Mouse (Mus musculus) embryonic facial prominence, embryonic 12.5 days (tissue): ENCODE measurements around the gene Egfl6. TPM values are rescaled to one million over a fixed set of nuclear protein-coding genes. Genes with fewer than 3 reads are reported as not detected.

Experiments
- ATAC-seq: fragments of 200-750 bp; cut with Nextera tagmentation; 2 replicates; pipeline ENCODE4 v1.8.0; 2017; ENCODE audit not compliant: insufficient number of reproducible peaks, insufficient read depth, low FRiP score, low TSS enrichment
- H3K27ac ChIP-seq: fragments of 300-500 bp; sonication (generic); 2 replicates; pipeline ENCODE4 v1.5.1; 2016; ENCODE audit warnings: mild to moderate bottlenecking
- H3K27me3 ChIP-seq: fragments of 300-500 bp; sonication (generic); 2 replicates; pipeline ENCODE4 v1.6.1; 2016; ENCODE audit warnings: mild to moderate bottlenecking, moderate library complexity
- H3K36me3 ChIP-seq: fragments of 300-500 bp; sonication (generic); 2 replicates; pipeline ENCODE4 v1.6.1; 2016; ENCODE audit warnings: mild to moderate bottlenecking
- H3K4me1 ChIP-seq: fragments of 300-500 bp; sonication (generic); 2 replicates; pipeline ENCODE4 v1.6.1; 2016
- H3K4me2 ChIP-seq: fragments of 300-500 bp; sonication (generic); replicated peaks from 2 replicates; pipeline ENCODE4 v1.6.1; 2016; ENCODE audit warnings: mild to moderate bottlenecking, moderate library complexity
- H3K4me3 ChIP-seq: fragments of 300-500 bp; sonication (generic); 2 replicates; pipeline ENCODE4 v1.5.1; 2016; ENCODE audit warnings: mild to moderate bottlenecking
- H3K9ac ChIP-seq: fragments of 300-500 bp; sonication (generic); 2 replicates; pipeline ENCODE4 v1.6.1; 2016; ENCODE audit warnings: mild to moderate bottlenecking, moderate library complexity
- H3K9me3 ChIP-seq: fragments of 300-500 bp; sonication (generic); 2 replicates; pipeline ENCODE4 v1.6.1; 2016; ENCODE audit warnings: mild to moderate bottlenecking, moderate library complexity
- WGBS: fragments of 180-500 bp; shearing (Covaris S2); methylation state at CpG from one replicate; pipeline ENCODE4 v1.1.7; 2016; 5-methylcytosine and 5-hydroxymethylcytosine counted together
- polyA plus RNA-seq: library from polyadenylated mRNA; unstranded; fragments of >200 nt; fragmentation: Nextera tagmentation; extraction: Ambion mirVana; gene quantifications from 2 replicates; pipeline ENCODE4 v1.2.1, GENCODE M21; 2016

Gene Egfl6
- polyA plus RNA-seq, 1 experiment from 2014 or later, result 44.7 TPM

- Histone ChIP-seq H3K4me1 (0 out of 2 replicates have a peak, but pooled peaks cover 3% of the 10 kb centered on the region), H3K9ac (no peak overlapping the region), H3K9me3 (no peaks in the 10 kb centered on the region), H3K4me2 (no peak overlapping the region), H3K36me3 (no peaks in the 10 kb centered on the region), H3K27me3 (no peaks in the 10 kb centered on the region), H3K27ac (peak overlapping the region; percentile 63; the same call in 1 of the 2 replicates), H3K4me3 (no peak overlapping the region)
- 38% methylated on average over 5 of the region's 5 CpGs for WGBS
- ATAC-seq, result no peak
Observed at GRCm38 (mm10) chrX:166564900-166565299, 20.6 kb downstream of the Egfl6 start.

- Histone ChIP-seq H3K4me3 (no peak overlapping the region), H3K4me2 (no peak overlapping the region), H3K4me1 (no peaks in the 10 kb centered on the region), H3K9me3 (no peaks in the 10 kb centered on the region), H3K27ac (no peak overlapping the region), H3K9ac (no peak overlapping the region), H3K36me3 (no peaks in the 10 kb centered on the region), H3K27me3 (no peaks in the 10 kb centered on the region)
- ATAC-seq, result no peak
- 80% methylated on average over 3 of the region's 3 CpGs for WGBS
Observed at GRCm38 (mm10) chrX:166559333-166559732, 26.2 kb downstream of the Egfl6 start.

GRCm38 (mm10) chrX:166552355-166552754 is 33.2 kb downstream of the Egfl6 start:
- Histone ChIP-seq H3K36me3 (no peaks in the 10 kb centered on the region), H3K27me3 (no peaks in the 10 kb centered on the region), H3K9ac (no peak overlapping the region), H3K27ac (no peak overlapping the region), H3K4me2 (no peak overlapping the region), H3K9me3 (no peaks in the 10 kb centered on the region), H3K4me1 (no peaks in the 10 kb centered on the region), H3K4me3 (no peak overlapping the region)
- no peak for ATAC-seq
- 78% methylated on average over 7 of the region's 7 CpGs for WGBS

- Histone ChIP-seq H3K9me3 (no peaks in the 10 kb centered on the region), H3K27me3 (peaks cover 3% of the 10 kb centered on the region; the same call in 1 of the 2 replicates), H3K27ac (no peak overlapping the region), H3K4me1 (no peaks in the 10 kb centered on the region), H3K4me3 (no peak overlapping the region), H3K36me3 (no peaks in the 10 kb centered on the region), H3K9ac (no peak overlapping the region), H3K4me2 (no peak overlapping the region)
- 77% methylated on average over 2 of the region's 2 CpGs for WGBS
- ATAC-seq, result no peak
Observed at GRCm38 (mm10) chrX:166546495-166546894, 39.0 kb downstream of the Egfl6 start.

GRCm38 (mm10) chrX:166535138-166535537 is 50.4 kb downstream of the Egfl6 start:
- no peak overlapping the region for H3K4me2 ChIP-seq
- 56% methylated on average over 4 of the region's 4 CpGs for WGBS
- H3K9me3 ChIP-seq, result no peaks in the 10 kb centered on the region
- no peak overlapping the region for H3K9ac ChIP-seq
- H3K27me3 ChIP-seq, result no peaks in the 10 kb centered on the region
- H3K4me3 ChIP-seq, result no peak overlapping the region
- no peaks in the 10 kb centered on the region for H3K4me1 ChIP-seq
- no peak overlapping the region for H3K27ac ChIP-seq
- no peaks in the 10 kb centered on the region for H3K36me3 ChIP-seq
- ATAC-seq, result no peak

GRCm38 (mm10) chrX:166533432-166533831 is 52.1 kb downstream of the Egfl6 start:
- Histone ChIP-seq H3K9me3 (no peaks in the 10 kb centered on the region), H3K36me3 (no peaks in the 10 kb centered on the region), H3K27ac (no peak overlapping the region), H3K4me3 (no peak overlapping the region), H3K4me1 (no peaks in the 10 kb centered on the region), H3K27me3 (no peaks in the 10 kb centered on the region), H3K9ac (no peak overlapping the region), H3K4me2 (no peak overlapping the region)
- 82% methylated on average over 4 of the region's 4 CpGs for WGBS
- ATAC-seq, result no peak

- H3K27me3 ChIP-seq, result no peaks in the 10 kb centered on the region
- H3K4me2 ChIP-seq, result no peak overlapping the region
- no peaks in the 10 kb centered on the region for H3K36me3 ChIP-seq
- 32% methylated on average over 6 of the region's 6 CpGs for WGBS
- H3K9me3 ChIP-seq, result no peaks in the 10 kb centered on the region
- H3K4me3 ChIP-seq, result no peak overlapping the region
- H3K27ac ChIP-seq, result no peak overlapping the region
- no peak for ATAC-seq
- H3K4me1 ChIP-seq, result no peaks in the 10 kb centered on the region
- no peak overlapping the region for H3K9ac ChIP-seq
Observed at GRCm38 (mm10) chrX:166531671-166532070, 53.8 kb downstream of the Egfl6 start.

- Histone ChIP-seq H3K9me3 (no peaks in the 10 kb centered on the region), H3K4me2 (no peak overlapping the region), H3K27me3 (no peaks in the 10 kb centered on the region), H3K4me1 (no peaks in the 10 kb centered on the region), H3K27ac (no peak overlapping the region), H3K36me3 (no peaks in the 10 kb centered on the region), H3K9ac (no peak overlapping the region), H3K4me3 (no peak overlapping the region)
- no peak for ATAC-seq
- 89% methylated on average over 3 of the region's 3 CpGs for WGBS
Observed at GRCm38 (mm10) chrX:166528126-166528525, 57.4 kb downstream of the Egfl6 start.

- Histone ChIP-seq H3K27me3 (no peaks in the 10 kb centered on the region), H3K9ac (no peak overlapping the region), H3K4me3 (no peak overlapping the region), H3K27ac (no peak overlapping the region), H3K4me2 (no peak overlapping the region), H3K36me3 (no peaks in the 10 kb centered on the region), H3K4me1 (no peaks in the 10 kb centered on the region), H3K9me3 (no peaks in the 10 kb centered on the region)
- WGBS, result 96% methylated on average over 2 of the region's 2 CpGs
- no peak for ATAC-seq
Observed at GRCm38 (mm10) chrX:166525637-166526315, 59.7 kb downstream of the Egfl6 start.

- H3K4me3 ChIP-seq, result no peak overlapping the region
- H3K9ac ChIP-seq, result no peak overlapping the region
- no peak overlapping the region for H3K27ac ChIP-seq
- H3K4me2 ChIP-seq, result no peak overlapping the region
- no peak for ATAC-seq
- no peaks in the 10 kb centered on the region for H3K36me3 ChIP-seq
- H3K4me1 ChIP-seq, result no peaks in the 10 kb centered on the region
- no peaks in the 10 kb centered on the region for H3K9me3 ChIP-seq
- no peaks in the 10 kb centered on the region for H3K27me3 ChIP-seq
- 80% methylated on average over 5 of the region's 5 CpGs for WGBS
Observed at GRCm38 (mm10) chrX:166520782-166521181, 64.7 kb downstream of the Egfl6 start.

- no peaks in the 10 kb centered on the region for H3K36me3 ChIP-seq
- no peak within 1 kb of the TSS for H3K4me2 ChIP-seq
- no peak for ATAC-seq
- no peaks in the 10 kb centered on the region for H3K4me1 ChIP-seq
- no peaks in the 10 kb centered on the region for H3K9me3 ChIP-seq
- H3K27ac ChIP-seq, result no peak within 1 kb of the TSS
- H3K4me3 ChIP-seq, result no peak within 1 kb of the TSS
- H3K9ac ChIP-seq, result no peak within 1 kb of the TSS
- H3K27me3 ChIP-seq, result no peaks in the 10 kb centered on the region
- 64% methylated on average over 16 of the region's 16 CpGs for WGBS
Observed at GRCm38 (mm10) chrX:166518345-166518744, 67.2 kb downstream of the Egfl6 start, which contains the start of gene Tceanc. Tceanc (minus strand) TSS chrX:166518567.

GRCm38 (mm10) chrX:166516631-166517030 is 68.9 kb downstream of the Egfl6 start:
- H3K27me3 ChIP-seq, result no peaks in the 10 kb centered on the region
- no peak for ATAC-seq
- H3K4me1 ChIP-seq, result no peaks in the 10 kb centered on the region
- no peak overlapping the region for H3K27ac ChIP-seq
- H3K9me3 ChIP-seq, result no peaks in the 10 kb centered on the region
- H3K9ac ChIP-seq, result no peak overlapping the region
- no peak overlapping the region for H3K4me2 ChIP-seq
- H3K4me3 ChIP-seq, result no peak overlapping the region
- 91% methylated on average over 1 of the region's 1 CpGs for WGBS
- no peaks in the 10 kb centered on the region for H3K36me3 ChIP-seq
